Mouse (Mus musculus) hindbrain, postnatal 0 days (tissue): ENCODE measurements at regions not wholly inside any gene's neighbourhood (a gene's known extent, or its start where the extent isn't known, plus 50 kb on each side); places are given as distances from the start of the nearest gene placed in this dataset.
A peak's percentile ranks its signal among the peaks of the same experiment; 100 is the strongest.
"Not testable (repeated sequence)": the region's sequence is repeated elsewhere in the genome, so short reads cannot be mapped to it uniquely, and the experiment has no call there.

Experiments
- ATAC-seq: fragments of 200-750 bp; cut with Nextera tagmentation; 2 replicates; pipeline ENCODE4 v1.8.0; 2017; ENCODE audit warnings: mild to moderate bottlenecking, moderate TSS enrichment, moderate library complexity
- DNase-seq: peaks from one replicate; pipeline ENCODE4 v3.0.0-alpha.2; 2015; ENCODE audit warnings: low spot score
- H3K27ac ChIP-seq: fragments of 300-500 bp; sonication (generic); 2 replicates; pipeline ENCODE4 v1.5.1; 2014; ENCODE audit warnings: mild to moderate bottlenecking
- H3K27me3 ChIP-seq: fragments of 300-500 bp; sonication (generic); 2 replicates; pipeline ENCODE4 v1.6.1; 2014; ENCODE audit warnings: low read length, mixed read lengths; ENCODE audit not compliant: insufficient read depth
- H3K36me3 ChIP-seq: fragments of 300-500 bp; sonication (generic); 2 replicates; pipeline ENCODE4 v1.6.1; 2014; ENCODE audit warnings: low read length, mixed read lengths; ENCODE audit not compliant: insufficient read depth
- H3K4me1 ChIP-seq: fragments of 300-500 bp; sonication (generic); 2 replicates; pipeline ENCODE4 v1.6.1; 2014; ENCODE audit warnings: antibody characterized with exemption, low read length, mixed read lengths; ENCODE audit not compliant: insufficient read depth
- H3K4me2 ChIP-seq: fragments of 300-500 bp; sonication (generic); 2 replicates; pipeline ENCODE4 v1.6.1; 2014; ENCODE audit warnings: low read depth, mild to moderate bottlenecking, low read length, moderate library complexity, mixed read lengths
- H3K4me3 ChIP-seq: fragments of 300-500 bp; sonication (generic); 2 replicates; pipeline ENCODE4 v1.5.1; 2014; ENCODE audit warnings: low read length
- H3K9ac ChIP-seq: fragments of 300-500 bp; sonication (generic); replicated peaks from 2 replicates; pipeline ENCODE4 v1.6.1; 2014; ENCODE audit warnings: mild to moderate bottlenecking, low read length, moderate library complexity, mixed read lengths
- H3K9me3 ChIP-seq: fragments of 300-500 bp; sonication (generic); 2 replicates; pipeline ENCODE4 v1.6.1; 2016; ENCODE audit warnings: low read length, mixed read lengths
- CTCF ChIP-seq: IDR thresholded peaks from 2 replicates; pipeline ENCODE4 v1.5.1; 2016; ENCODE audit warnings: antibody characterized with exemption, control low read depth, low read depth
- WGBS: fragments of 180-500 bp; shearing (Covaris S2); extraction: QIAGEN DNeasy Blood & Tissue Kit; methylation state at CpG from one replicate; pipeline ENCODE4 v1.1.7; 2014; 5-methylcytosine and 5-hydroxymethylcytosine counted together

DNA sequence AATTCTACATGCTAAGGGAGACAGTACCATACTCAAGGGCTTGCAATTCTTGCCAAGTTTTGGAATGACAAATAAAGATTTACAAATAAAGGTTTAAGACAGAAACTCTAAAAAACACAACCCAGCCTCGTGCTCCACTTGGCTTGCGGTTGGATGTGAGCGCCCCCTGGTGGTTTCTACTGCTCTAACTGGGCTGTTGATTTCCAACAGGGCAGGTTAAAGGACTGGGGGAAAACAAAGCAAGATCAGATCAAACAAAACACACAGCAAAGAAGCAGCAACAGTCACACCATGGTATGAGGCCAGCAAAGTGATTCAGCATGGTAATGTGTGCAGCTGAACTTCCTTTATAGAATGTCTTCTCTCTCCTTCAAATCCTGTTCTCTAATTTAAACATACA lies 339.2 kb downstream of the Adam3 start:
- 5% methylated on average over 3 of the region's 3 CpGs for WGBS

GRCm38 (mm10) chr8:24383963-24384435 lies 341.7 kb downstream of the Adam3 start:
- peak; percentile 35 for TF ChIP-seq CTCF
- Histone ChIP-seq H3K27ac (no peak overlapping the region), H3K4me1 (no peaks in the 10 kb centered on the region), H3K4me2 (no peak overlapping the region), H3K9me3 (no peaks in the 10 kb centered on the region), H3K9ac (no peak overlapping the region), H3K4me3 (no peak overlapping the region), H3K27me3 (no peaks in the 10 kb centered on the region), H3K36me3 (no peaks in the 10 kb centered on the region)
- DNase-seq, result peak; percentile 25
- no peak; the same call in 1 of the 2 replicates for ATAC-seq
- 66% methylated on average over 8 of the region's 8 CpGs for WGBS

More for the DNA sequence above, 339.2 kb downstream of the Adam3 start:
- ATAC-seq (0 out of 2 replicates have a peak, but pooled peaks have one; percentile 45), DNase-seq (peak; percentile 88)
- no peak overlapping the region for H3K4me2 ChIP-seq
- H3K36me3 ChIP-seq, result no peaks in the 10 kb centered on the region
- peak; percentile 89 for TF ChIP-seq CTCF
- H3K27ac ChIP-seq, result no peak overlapping the region
- no peaks in the 10 kb centered on the region for H3K4me1 ChIP-seq
- no peaks in the 10 kb centered on the region for H3K27me3 ChIP-seq
- H3K4me3 ChIP-seq, result no peak overlapping the region
- no peaks in the 10 kb centered on the region for H3K9me3 ChIP-seq
- H3K9ac ChIP-seq, result no peak overlapping the region

DNA sequence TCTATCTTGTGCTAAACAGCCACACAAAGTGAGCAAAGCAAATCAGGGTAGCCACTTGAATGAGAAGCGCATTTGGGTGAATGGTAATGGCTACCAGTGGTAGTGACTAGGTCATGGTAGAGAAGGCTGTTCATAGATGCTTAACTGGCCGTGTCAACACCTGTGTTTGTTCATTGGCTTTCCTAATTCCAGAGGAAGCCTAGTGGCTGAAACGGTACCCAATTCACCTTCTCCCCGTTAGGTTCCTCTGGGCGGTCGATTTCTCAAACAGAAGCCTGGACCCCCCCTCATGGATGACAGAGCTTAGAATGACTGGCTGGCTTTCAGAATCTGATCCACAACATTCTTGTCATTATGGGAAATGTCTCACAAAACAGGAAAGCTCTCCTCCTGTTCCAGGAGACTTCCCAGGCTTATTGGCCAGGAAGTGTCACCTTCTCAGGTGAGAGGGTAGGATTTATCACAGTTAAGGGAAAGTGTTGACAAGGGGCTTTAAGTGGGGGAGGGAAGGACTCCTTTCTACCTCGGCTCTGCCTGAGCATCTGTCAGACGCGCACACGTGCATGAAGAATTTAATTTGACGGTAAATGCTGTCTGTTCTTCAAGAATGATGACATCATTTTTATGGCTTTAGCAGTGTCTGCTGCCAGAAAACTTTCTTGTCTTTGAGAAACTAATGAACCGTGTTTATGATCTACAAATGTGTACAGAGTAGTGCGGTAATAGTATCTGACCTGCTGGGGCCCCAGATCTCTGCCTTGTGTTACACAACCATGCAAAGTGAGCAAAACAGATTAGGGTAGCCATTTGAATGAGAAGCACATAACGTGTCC lies 342.3 kb downstream of the Adam3 start:
- TF ChIP-seq CTCF, result no peak
- DNase-seq (no peak), ATAC-seq (no peak; the same call in 1 of the 2 replicates)
- Histone ChIP-seq H3K4me1 (no peaks in the 10 kb centered on the region), H3K36me3 (no peaks in the 10 kb centered on the region), H3K27me3 (no peaks in the 10 kb centered on the region), H3K27ac (no peak overlapping the region), H3K4me2 (no peak overlapping the region), H3K4me3 (no peak overlapping the region), H3K9me3 (no peaks in the 10 kb centered on the region), H3K9ac (no peak overlapping the region)
- 69% methylated on average over 14 of the region's 14 CpGs for WGBS

DNA sequence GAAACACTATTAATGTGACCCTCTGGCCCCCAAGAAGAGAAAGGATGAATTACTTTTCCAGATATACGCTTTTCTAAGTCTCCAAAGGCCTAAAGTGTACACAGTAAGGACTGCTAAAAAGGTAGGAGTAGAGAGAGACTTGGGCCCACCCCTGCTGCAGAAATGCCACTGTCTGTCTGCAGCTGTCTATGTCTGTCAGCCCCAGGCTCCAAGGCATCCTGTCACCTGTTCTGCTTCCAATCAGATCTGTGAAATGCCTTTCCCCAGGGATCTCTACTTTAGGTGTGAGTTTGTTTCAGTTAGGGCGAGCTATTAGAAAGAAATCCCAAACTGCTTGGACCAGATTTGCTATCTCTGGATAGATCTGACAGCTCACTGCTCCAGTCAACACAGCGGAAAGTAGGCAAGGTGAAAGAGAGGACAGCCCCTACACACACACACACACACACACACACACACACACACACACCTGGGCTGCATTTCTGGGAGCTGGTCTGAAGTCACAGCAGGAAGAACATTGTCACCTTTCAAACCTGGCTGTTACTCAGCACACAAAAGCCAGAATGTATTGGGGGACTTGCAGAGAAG lies 343.9 kb downstream of the Adam3 start:
- H3K36me3 ChIP-seq, result no peaks in the 10 kb centered on the region
- H3K9me3 ChIP-seq, result no peaks in the 10 kb centered on the region
- 79% methylated on average over 3 of the region's 3 CpGs for WGBS
- no peaks in the 10 kb centered on the region for H3K27me3 ChIP-seq
- H3K4me1 ChIP-seq, result no peaks in the 10 kb centered on the region
- DNase-seq (no peak), ATAC-seq (no peak)
- no peak overlapping the region for H3K4me2 ChIP-seq
- TF ChIP-seq CTCF, result no peak
- H3K4me3 ChIP-seq, result no peak overlapping the region
- H3K27ac ChIP-seq, result no peak overlapping the region
- no peak overlapping the region for H3K9ac ChIP-seq

DNA sequence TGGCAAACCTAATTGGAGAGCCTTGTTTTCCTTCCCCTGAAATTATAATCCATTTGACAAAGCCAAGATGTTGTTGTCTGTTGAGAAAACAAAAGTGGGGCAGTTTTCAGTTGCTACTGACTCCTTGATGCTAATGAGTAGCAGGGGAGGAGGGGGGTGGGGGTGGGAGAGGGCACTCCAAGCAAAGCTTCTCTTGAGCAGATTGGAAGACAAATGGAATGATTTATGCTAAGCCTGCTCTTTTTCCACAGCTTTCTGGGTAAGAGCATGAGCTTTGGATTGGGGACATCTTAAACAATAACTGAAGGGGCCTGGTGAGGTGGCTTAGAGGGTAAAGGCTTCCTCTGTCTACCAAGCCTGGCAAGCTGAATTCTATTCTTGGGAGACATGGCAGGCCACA lies 347.6 kb downstream of the Adam3 start:
- H3K4me1 ChIP-seq, result no peaks in the 10 kb centered on the region
- H3K9ac ChIP-seq, result no peak overlapping the region
- no peaks in the 10 kb centered on the region for H3K9me3 ChIP-seq
- no peak overlapping the region for H3K27ac ChIP-seq
- H3K4me2 ChIP-seq, result no peak overlapping the region
- no peak for ATAC-seq
- no peaks in the 10 kb centered on the region for H3K36me3 ChIP-seq
- no peaks in the 10 kb centered on the region for H3K27me3 ChIP-seq
- TF ChIP-seq CTCF, result no peak
- H3K4me3 ChIP-seq, result no peak overlapping the region
- DNase-seq, result no peak

- H3K4me2 ChIP-seq, DNase-seq, H3K9me3 ChIP-seq, H3K27me3 ChIP-seq, H3K4me1 ChIP-seq, H3K36me3 ChIP-seq, H3K9ac ChIP-seq, H3K27ac ChIP-seq, ATAC-seq, H3K4me3 ChIP-seq: not testable (repeated sequence)
- 80% methylated on average over 10 of the region's 10 CpGs for WGBS
Measured at GRCm38 (mm10) chr8:24376846-24377245, 348.8 kb downstream of the Adam3 start.

GRCm38 (mm10) chr8:24374503-24374902 lies 351.1 kb downstream of the Adam3 start:
- no peak for DNase-seq
- H3K4me2 ChIP-seq, result no peak overlapping the region
- H3K4me3 ChIP-seq, result no peak overlapping the region
- no peak overlapping the region for H3K9ac ChIP-seq
- WGBS, result 81% methylated on average over 1 of the region's 1 CpGs
- H3K36me3 ChIP-seq, result no peaks in the 10 kb centered on the region
- no peak overlapping the region for H3K27ac ChIP-seq
- H3K9me3 ChIP-seq, result no peaks in the 10 kb centered on the region
- no peak for ATAC-seq
- no peaks in the 10 kb centered on the region for H3K27me3 ChIP-seq
- H3K4me1 ChIP-seq, result no peaks in the 10 kb centered on the region
- TF ChIP-seq CTCF, result peak; percentile 38
